Mouse (Mus musculus) megakaryocyte, embryonic 14.5 days (primary cell): ENCODE data around the gene Cox4i2.

ENCODE experiments used
- FLI1 ChIP-seq: IDR thresholded peaks from 2 replicates; pipeline ENCODE4 v1.6.1; 2012; ENCODE audit warnings: low read length, inconsistent platforms, mixed read lengths
- GATA1 ChIP-seq: IDR thresholded peaks from 3 replicates; pipeline ENCODE4 v1.6.1; 2012; ENCODE audit warnings: mixed read lengths, low read length, inconsistent platforms, borderline replicate concordance

GRCm38 (mm10) chr2:152742435-152742834, 11.5 kb upstream of the Cox4i2 start:
- no peak for TF ChIP-seq GATA1
- no peak for TF ChIP-seq FLI1
